Mouse (Mus musculus) MEL (cell line): ENCODE data around the gene Auts2. TPM values are rescaled to one million over a fixed set of nuclear protein-coding genes. Genes with fewer than 3 reads are reported as not detected.

Experiments used
- DNase-seq: peaks from one replicate; pipeline ENCODE4 v3.0.0; 2011; ENCODE audit warnings: low read depth, low spot score
- H3K27ac ChIP-seq: 2 replicates; pipeline ENCODE4 v1.5.1; 2012; ENCODE audit warnings: low read depth, mild to moderate bottlenecking, control low read depth, low read length, moderate library complexity; ENCODE audit not compliant: control insufficient read depth
- H3K27me3 ChIP-seq, 2 experiments: fragments of 150-350 bp in 1 of 2; sonication (generic) in 1 of 2; 2 replicates each; pipeline ENCODE4 v1.6.1; 2012; ENCODE audit warnings: low read length in 2 of 2, mild to moderate bottlenecking in 2 of 2, improper control_type of control experiment in 1 of 2, moderate library complexity in 1 of 2; ENCODE audit not compliant: insufficient read depth in 2 of 2, control insufficient read depth in 1 of 2
- H3K36me3 ChIP-seq, 2 experiments: 2 replicates each; pipeline ENCODE4 v1.6.1; 2012 to 2014; ENCODE audit warnings: low read length in 2 of 2, improper control_type of control experiment in 1 of 2, inconsistent platforms in 1 of 2, mild to moderate bottlenecking in 1 of 2; ENCODE audit not compliant: insufficient read depth in 2 of 2, control insufficient read depth in 1 of 2
- H3K4me1 ChIP-seq, 2 experiments: fragments of 150-350 bp in 1 of 2; sonication (generic) in 1 of 2; 2 replicates each; pipeline ENCODE4 v1.6.1; 2012; ENCODE audit warnings: low read length in 2 of 2, improper control_type of control experiment in 1 of 2, mild to moderate bottlenecking in 1 of 2; ENCODE audit not compliant: insufficient read depth in 2 of 2, control insufficient read depth in 1 of 2
- H3K4me3 ChIP-seq, 2 experiments: fragments of 150-350 bp in 1 of 2; sonication (generic) in 1 of 2; 2 replicates each; pipeline ENCODE4 v1.5.1; 2012; ENCODE audit warnings: low read depth in 2 of 2, low read length in 2 of 2, mild to moderate bottlenecking in 2 of 2, moderate library complexity in 2 of 2, control low read depth in 1 of 2, improper control_type of control experiment in 1 of 2; ENCODE audit not compliant: control insufficient read depth in 1 of 2, insufficient read depth in 1 of 2
- H3K79me2 ChIP-seq: 2 replicates; pipeline ENCODE4 v1.6.1; 2012; ENCODE audit warnings: mild to moderate bottlenecking, low read length, moderate library complexity; ENCODE audit not compliant: control insufficient read depth, poor library complexity, insufficient read depth
- H3K9ac ChIP-seq: 2 replicates; pipeline ENCODE4 v1.6.1; 2012; ENCODE audit warnings: low read depth, mild to moderate bottlenecking, control low read depth, low read length, moderate library complexity; ENCODE audit not compliant: control insufficient read depth, poor library complexity, severe bottlenecking
- H3K9me3 ChIP-seq: fragments of 150-350 bp; sonication (generic); replicated peaks from 2 replicates; pipeline ENCODE4 v1.6.1; 2012; ENCODE audit warnings: mild to moderate bottlenecking, low read length, improper control_type of control experiment, moderate library complexity; ENCODE audit not compliant: insufficient read depth
- BHLHE40 ChIP-seq: IDR thresholded peaks from 2 replicates; pipeline ENCODE4 v1.6.1; 2012; ENCODE audit warnings: low read depth, mild to moderate bottlenecking, inconsistent platforms, low read length, improper control_type of control experiment, borderline replicate concordance
- CHD2 ChIP-seq: IDR thresholded peaks from 2 replicates; pipeline ENCODE4 v1.6.1; 2011; ENCODE audit warnings: low read length, improper control_type of control experiment
- CTCF ChIP-seq, 3 experiments: IDR thresholded peaks in 2 of 3; conservative IDR thresholded peaks in 1 of 3; 2 replicates each; pipeline ENCODE4 v1.5.1; 2011 to 2012; ENCODE audit warnings: low read length in 3 of 3, low read depth in 2 of 3, mild to moderate bottlenecking in 2 of 3, improper control_type of control experiment in 1 of 3, inconsistent platforms in 1 of 3, mixed read lengths in 1 of 3, moderate library complexity in 1 of 3; ENCODE audit not compliant: control insufficient read depth in 1 of 3, insufficient read depth in 1 of 3, poor library complexity in 1 of 3, severe bottlenecking in 1 of 3
- E2F4 ChIP-seq: IDR thresholded peaks from 2 replicates; pipeline ENCODE4 v1.6.1; 2011; ENCODE audit warnings: low read depth, low read length, improper control_type of control experiment, borderline replicate concordance
- ELF1 ChIP-seq: IDR thresholded peaks from 2 replicates; pipeline ENCODE4 v1.6.1; 2014; ENCODE audit warnings: low read depth, mild to moderate bottlenecking, inconsistent platforms, low read length, improper control_type of control experiment, moderate library complexity
- EP300 ChIP-seq, 2 experiments: IDR thresholded peaks; 2 replicates each; pipeline ENCODE4 v1.6.1; 2011; ENCODE audit warnings: improper control_type of control experiment in 2 of 2, low read length in 2 of 2, low read depth in 1 of 2, mild to moderate bottlenecking in 1 of 2
- ETS1 ChIP-seq: IDR thresholded peaks from 2 replicates; pipeline ENCODE4 v1.6.1; 2012; ENCODE audit warnings: low read depth, mild to moderate bottlenecking, inconsistent platforms, low read length, improper control_type of control experiment, moderate library complexity
- GATA1 ChIP-seq: IDR thresholded peaks from 2 replicates; pipeline ENCODE4 v1.6.1; 2011; ENCODE audit warnings: low read depth, low read length, improper control_type of control experiment
- HCFC1 ChIP-seq: IDR thresholded peaks from 2 replicates; pipeline ENCODE4 v1.6.1; 2012; ENCODE audit warnings: low read depth, mild to moderate bottlenecking, inconsistent platforms, low read length, improper control_type of control experiment, moderate library complexity
- JUND ChIP-seq: IDR thresholded peaks from 2 replicates; pipeline ENCODE4 v1.6.1; 2011; ENCODE audit warnings: low read depth, mild to moderate bottlenecking, improper control_type of control experiment, low read length
- KAT2A ChIP-seq: conservative IDR thresholded peaks from 2 replicates; pipeline ENCODE4 v1.6.1; 2012; ENCODE audit warnings: low read depth, low read length, improper control_type of control experiment, inconsistent platforms
- MAX ChIP-seq: IDR thresholded peaks from 2 replicates; pipeline ENCODE4 v1.6.1; 2011; ENCODE audit warnings: low read length, improper control_type of control experiment
- MAZ ChIP-seq: IDR thresholded peaks from 2 replicates; pipeline ENCODE4 v1.6.1; 2012; ENCODE audit warnings: low read depth, mild to moderate bottlenecking, inconsistent platforms, low read length, improper control_type of control experiment
- MEF2A ChIP-seq: IDR thresholded peaks from 2 replicates; pipeline ENCODE4 v1.6.1; 2014; ENCODE audit warnings: low read depth, mild to moderate bottlenecking, inconsistent platforms, low read length, improper control_type of control experiment; ENCODE audit not compliant: poor library complexity, insufficient replicate concordance, severe bottlenecking; ENCODE audit errors: extremely low read depth
- MXI1 ChIP-seq: IDR thresholded peaks from 2 replicates; pipeline ENCODE4 v1.6.1; 2011; ENCODE audit warnings: mild to moderate bottlenecking, low read depth, low read length, improper control_type of control experiment
- MYB ChIP-seq: IDR thresholded peaks from 2 replicates; pipeline ENCODE4 v1.6.1; 2011; ENCODE audit warnings: mild to moderate bottlenecking, low read depth, low read length, improper control_type of control experiment
- MYC ChIP-seq: IDR thresholded peaks from 2 replicates; pipeline ENCODE4 v1.6.1; 2011; ENCODE audit warnings: low read depth, mild to moderate bottlenecking, low read length, improper control_type of control experiment, moderate library complexity
- NELFE ChIP-seq: IDR thresholded peaks from 2 replicates; pipeline ENCODE4 v1.6.1; 2011; ENCODE audit warnings: low read depth, low read length, improper control_type of control experiment
- POLR2AphosphoS2 ChIP-seq: IDR thresholded peaks from 2 replicates; pipeline ENCODE4 v1.6.1; 2011; ENCODE audit warnings: low read length, improper control_type of control experiment
- RAD21 ChIP-seq: IDR thresholded peaks from 2 replicates; pipeline ENCODE4 v1.6.1; 2011; ENCODE audit warnings: mild to moderate bottlenecking, low read depth, low read length, improper control_type of control experiment
- RCOR1 ChIP-seq: IDR thresholded peaks from 2 replicates; pipeline ENCODE4 v1.6.1; 2012; ENCODE audit warnings: low read depth, mild to moderate bottlenecking, inconsistent platforms, low read length, improper control_type of control experiment
- SIN3A ChIP-seq: IDR thresholded peaks from 2 replicates; pipeline ENCODE4 v1.6.1; 2012; ENCODE audit warnings: low read length, improper control_type of control experiment, inconsistent platforms
- TAL1 ChIP-seq: IDR thresholded peaks from 2 replicates; pipeline ENCODE4 v1.6.1; 2012; ENCODE audit warnings: mild to moderate bottlenecking, inconsistent platforms, low read length, moderate library complexity, mixed read lengths
- TBP ChIP-seq: IDR thresholded peaks from 2 replicates; pipeline ENCODE4 v1.8.0; 2011; ENCODE audit warnings: low read depth, low read length, improper control_type of control experiment
- TCF12 ChIP-seq: IDR thresholded peaks from 2 replicates; pipeline ENCODE4 v1.6.1; 2014; ENCODE audit warnings: low read depth, mild to moderate bottlenecking, inconsistent platforms, low read length, improper control_type of control experiment, moderate library complexity
- UBTF ChIP-seq: IDR thresholded peaks from 2 replicates; pipeline ENCODE4 v1.6.1; 2012; ENCODE audit warnings: low read depth, mild to moderate bottlenecking, inconsistent platforms, low read length, improper control_type of control experiment, moderate library complexity, borderline replicate concordance; ENCODE audit not compliant: insufficient read depth
- USF1 ChIP-seq: IDR thresholded peaks from 2 replicates; pipeline ENCODE4 v1.6.1; 2014; ENCODE audit warnings: low read depth, mild to moderate bottlenecking, inconsistent platforms, low read length, improper control_type of control experiment, moderate library complexity
- USF2 ChIP-seq, 2 experiments: IDR thresholded peaks; 2 replicates each; pipeline ENCODE4 v1.6.1; 2011 to 2012; ENCODE audit warnings: improper control_type of control experiment in 2 of 2, low read length in 2 of 2, borderline replicate concordance in 1 of 2, inconsistent platforms in 1 of 2, low read depth in 1 of 2, mild to moderate bottlenecking in 1 of 2; ENCODE audit not compliant: insufficient read depth in 1 of 2
- ZC3H11A ChIP-seq: IDR thresholded peaks from 2 replicates; pipeline ENCODE4 v1.6.1; 2012; ENCODE audit warnings: low read depth, mild to moderate bottlenecking, inconsistent platforms, low read length, improper control_type of control experiment
- ZKSCAN1 ChIP-seq: IDR thresholded peaks from 2 replicates; pipeline ENCODE4 v1.6.1; 2012; ENCODE audit warnings: low read depth, mild to moderate bottlenecking, inconsistent platforms, low read length, improper control_type of control experiment, moderate library complexity
- ZMIZ1 ChIP-seq: IDR thresholded peaks from 2 replicates; pipeline ENCODE4 v1.6.1; 2012; ENCODE audit warnings: low read depth, mild to moderate bottlenecking, inconsistent platforms, low read length, improper control_type of control experiment, moderate library complexity
- ZNF384 ChIP-seq: IDR thresholded peaks from 2 replicates; pipeline ENCODE4 v1.6.1; 2012; ENCODE audit warnings: low read depth, mild to moderate bottlenecking, inconsistent platforms, low read length, improper control_type of control experiment
- polyA plus RNA-seq, 2 experiments: library from polyadenylated mRNA; stranded (reverse) in 1 of 2; unstranded in 1 of 2; fragments of >175 nt in 1 of 2; fragments of >200 nt in 1 of 2; gene quantifications; 2 replicates each; pipeline versions ENCODE4 v1.2.1 to v1.2.4; 2012; ENCODE audit warnings: low replicate concordance in 2 of 2, low read depth in 1 of 2; ENCODE audit not compliant: insufficient read length in 2 of 2, insufficient read depth in 1 of 2, missing spikeins in 1 of 2
- total RNA-seq: library from RNA; depleted of rRNA; stranded (reverse); fragments of 300-350 nt; gene quantifications from 2 replicates; pipeline ENCODE4 v1.2.3, GENCODE M21; 2012

The Auts2 gene
- total and polyA plus RNA-seq, 3 experiments = not detected

DNA sequence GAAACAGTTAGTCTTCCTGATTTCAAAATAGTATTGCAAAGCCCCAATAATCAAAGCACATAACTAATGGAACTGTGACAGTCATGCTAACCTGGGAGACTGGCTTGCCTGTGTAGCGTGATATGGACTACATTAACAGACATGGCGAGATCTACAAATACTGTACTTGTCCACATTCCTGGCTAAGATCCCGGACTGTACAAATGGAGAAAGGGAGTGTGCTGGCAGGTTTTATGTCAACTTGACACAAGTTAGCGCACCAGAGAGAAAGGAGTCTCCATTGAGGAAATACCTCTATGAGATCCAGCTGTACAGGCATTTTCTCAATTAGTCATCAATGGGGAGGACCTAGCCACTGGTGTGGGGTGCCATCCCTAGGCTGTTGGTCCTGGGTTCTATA lies 353.0 kb downstream of the Auts2 start:
- Histone ChIP-seq H3K27ac (no peak overlapping the region), H3K27me3 (no peaks in the 10 kb centered on the region), H3K79me2 (no peaks in the 10 kb centered on the region), H3K9me3 (no peaks in the 10 kb centered on the region), H3K4me3 (no peak overlapping the region), H3K36me3 (no peaks in the 10 kb centered on the region), H3K4me1 (no peaks in the 10 kb centered on the region), H3K9ac (no peak overlapping the region)
- TF ChIP-seq MAX = no peak
- TF ChIP-seq GATA1 = no peak
- TF ChIP-seq ZC3H11A = no peak
- TF ChIP-seq ZMIZ1 = no peak
- no peak for TF ChIP-seq RCOR1
- TF ChIP-seq SIN3A = no peak
- TF ChIP-seq NELFE = no peak
- no peak for DNase-seq

DNA sequence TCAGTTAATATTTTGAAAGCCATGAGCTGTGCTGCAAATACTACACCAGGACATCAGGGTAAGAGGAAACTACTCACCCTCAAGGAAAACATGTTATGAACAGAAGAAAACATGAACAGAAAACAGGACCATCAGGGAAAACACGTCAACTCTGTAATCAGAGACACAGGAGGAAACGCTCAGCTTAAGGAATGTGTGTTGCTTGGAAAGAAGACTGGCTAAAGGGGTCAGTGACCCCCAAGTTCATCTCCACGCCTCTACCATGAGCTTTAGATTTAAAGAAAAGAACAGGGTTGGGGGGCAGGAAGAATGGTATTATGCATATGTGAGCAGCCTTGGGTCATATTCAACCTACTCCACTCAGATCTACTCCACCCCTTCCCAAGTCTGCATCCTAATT lies 356.5 kb downstream of the Auts2 start:
- no peaks in the 10 kb centered on the region for H3K4me1 ChIP-seq
- H3K36me3 ChIP-seq = no peaks in the 10 kb centered on the region

DNA sequence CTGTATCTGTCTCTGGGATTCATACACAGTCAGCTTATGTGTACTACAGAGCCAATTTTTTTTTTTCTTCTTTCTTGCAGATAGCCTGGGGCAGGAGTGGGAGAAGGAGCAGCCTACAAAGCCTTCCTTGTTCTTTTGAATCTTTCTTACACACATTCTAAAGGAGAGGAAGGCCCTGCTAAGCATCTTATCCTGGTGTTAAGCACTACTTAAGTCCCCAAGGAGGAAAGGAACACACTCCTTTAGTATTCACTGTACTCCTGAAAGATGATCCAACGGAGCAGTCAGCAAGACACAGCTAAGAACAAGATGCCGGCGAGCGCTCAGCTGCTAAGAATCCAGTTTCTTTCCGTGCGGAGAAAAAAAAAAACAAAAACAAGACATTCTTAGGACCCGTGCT lies 356.9 kb downstream of the Auts2 start:
- H3K9me3 ChIP-seq = no peaks in the 10 kb centered on the region

More for the DNA sequence above, 356.5 kb downstream of the Auts2 start:
- Histone ChIP-seq H3K9ac (no peak overlapping the region), H3K27ac (no peak overlapping the region), H3K4me3 (no peak overlapping the region), H3K9me3 (no peaks in the 10 kb centered on the region), H3K27me3 (no peaks in the 10 kb centered on the region), H3K79me2 (no peaks in the 10 kb centered on the region)
- DNase-seq = no peak
- TF ChIP-seq POLR2AphosphoS2 (no peak), USF1 (no peak), RAD21 (no peak), CTCF (IDR thresholded peaks at IDR 0.05 in 2 of 3, conservative IDR thresholded peaks at IDR 0.05 in 1 of 3; ENCODE audit: control insufficient read depth in 1 of 3, insufficient read depth in 1 of 3, low read depth in 2 of 3, low read length in 3 of 3, poor library complexity in 1 of 3, severe bottlenecking in 1 of 3) (no peak), RCOR1 (no peak), MAZ (no peak), EP300 (IDR thresholded peaks at IDR 0.05; ENCODE audit: low read depth in 1 of 2, low read length in 2 of 2) (no peak), MEF2A (no peak), TAL1 (no peak), JUND (no peak), TBP (no peak), CHD2 (no peak), MAX (no peak), NELFE (no peak), HCFC1 (no peak), E2F4 (no peak), MYC (no peak), ZC3H11A (no peak)

More for the DNA sequence above, 356.9 kb downstream of the Auts2 start:
- H3K36me3 ChIP-seq = no peaks in the 10 kb centered on the region
- no peaks in the 10 kb centered on the region for H3K4me1 ChIP-seq
- H3K27me3 ChIP-seq = no peaks in the 10 kb centered on the region
- no peak overlapping the region for H3K27ac ChIP-seq
- DNase-seq = no peak
- no peak overlapping the region for H3K4me3 ChIP-seq
- no peaks in the 10 kb centered on the region for H3K79me2 ChIP-seq
- TF ChIP-seq ZNF384 = no peak
- TF ChIP-seq ETS1 = no peak
- TF ChIP-seq ELF1 = no peak
- no peak for TF ChIP-seq ZKSCAN1
- TF ChIP-seq MXI1 = no peak
- TF ChIP-seq EP300 (IDR thresholded peaks at IDR 0.05; ENCODE audit: low read depth in 1 of 2, low read length in 2 of 2) = no peak
- TF ChIP-seq JUND = no peak
- TF ChIP-seq TBP = no peak
- TF ChIP-seq TCF12 = no peak
- TF ChIP-seq UBTF = no peak
- no peak for TF ChIP-seq NELFE
- no peak for TF ChIP-seq MYB
- TF ChIP-seq BHLHE40 = no peak
- no peak for TF ChIP-seq KAT2A
- no peak for TF ChIP-seq USF2 (IDR thresholded peaks at IDR 0.05; ENCODE audit: borderline replicate concordance in 1 of 2, insufficient read depth in 1 of 2, low read depth in 1 of 2, low read length in 2 of 2)
- H3K9ac ChIP-seq = no peak overlapping the region
